Mouse (Mus musculus) thymus, postnatal 10 days (tissue): Measurements from ENCODE around the gene Arl15.

Source experiments
- DNase-seq, 2 experiments: peaks; one replicate each; pipeline ENCODE4 v3.0.0; 2021; ENCODE audit warnings: low spot score in 2 of 2

Gene Arl15

DNA sequence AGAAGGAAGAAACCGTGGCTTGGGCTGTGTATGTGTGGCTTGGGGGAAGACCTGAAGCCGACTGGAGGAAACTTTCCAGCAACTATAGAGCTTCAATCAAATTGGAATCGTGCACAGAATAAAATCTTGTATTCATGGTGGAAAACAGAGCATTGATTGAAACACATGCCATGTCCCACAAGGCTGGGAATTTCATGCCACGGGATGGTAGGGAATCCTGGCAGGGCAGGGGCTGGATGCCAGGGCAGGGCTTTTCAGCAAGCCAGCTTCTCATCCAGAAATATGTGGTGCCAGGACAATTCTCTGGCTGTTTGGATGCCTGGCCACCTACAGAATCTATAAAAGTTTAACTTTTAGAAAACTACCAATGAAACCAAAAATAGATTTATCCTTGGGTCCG, 122.5 kb downstream of the Arl15 start:
- no peak for DNase-seq

DNA sequence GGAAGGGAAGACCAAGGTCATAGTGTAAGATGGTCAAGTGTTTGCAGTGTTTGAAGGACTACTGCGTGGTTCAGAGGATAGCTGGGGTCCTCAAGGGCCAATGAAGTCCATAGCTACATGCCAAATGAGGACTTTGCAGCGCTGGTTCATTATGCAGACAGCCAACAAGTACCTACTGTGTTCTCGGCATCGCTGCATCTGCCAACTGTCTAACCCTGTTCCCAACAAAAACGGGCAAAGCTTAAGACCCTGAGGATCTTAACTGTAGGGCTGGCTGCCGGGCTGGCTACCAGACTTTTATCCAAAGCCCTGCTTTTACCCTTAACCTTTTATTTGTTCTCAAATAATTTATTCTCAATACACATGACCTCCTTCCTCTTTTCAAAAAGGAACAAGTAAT, 123.1 kb downstream of the Arl15 start:
- no peak for DNase-seq

DNA sequence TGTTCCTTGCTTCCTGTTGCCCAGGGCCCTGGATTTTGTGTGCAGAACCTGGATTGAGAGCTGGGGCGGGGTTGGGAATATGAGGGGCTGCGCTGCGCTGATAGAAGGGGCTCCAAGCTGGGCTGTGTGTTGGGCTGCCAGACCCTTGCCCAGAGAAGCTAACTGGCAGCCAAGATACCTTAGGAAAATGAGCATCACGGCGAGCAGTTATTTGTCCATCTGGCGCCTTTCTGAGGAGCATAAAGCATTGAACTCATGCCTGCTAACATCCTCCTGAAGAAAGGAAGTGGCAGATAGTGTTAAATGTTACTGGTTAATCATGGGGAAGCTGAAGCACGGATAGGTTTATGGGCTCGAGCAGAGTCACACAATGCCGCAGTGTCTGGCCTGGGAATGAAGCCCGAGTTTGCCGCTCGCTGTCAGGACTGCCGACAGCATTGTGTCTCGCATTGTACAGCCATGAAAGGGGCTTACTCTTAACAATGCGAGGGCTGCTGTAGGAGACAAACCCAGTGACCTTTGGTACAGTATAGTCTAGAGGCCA, 123.6 kb downstream of the Arl15 start:
- no peak for DNase-seq

DNA sequence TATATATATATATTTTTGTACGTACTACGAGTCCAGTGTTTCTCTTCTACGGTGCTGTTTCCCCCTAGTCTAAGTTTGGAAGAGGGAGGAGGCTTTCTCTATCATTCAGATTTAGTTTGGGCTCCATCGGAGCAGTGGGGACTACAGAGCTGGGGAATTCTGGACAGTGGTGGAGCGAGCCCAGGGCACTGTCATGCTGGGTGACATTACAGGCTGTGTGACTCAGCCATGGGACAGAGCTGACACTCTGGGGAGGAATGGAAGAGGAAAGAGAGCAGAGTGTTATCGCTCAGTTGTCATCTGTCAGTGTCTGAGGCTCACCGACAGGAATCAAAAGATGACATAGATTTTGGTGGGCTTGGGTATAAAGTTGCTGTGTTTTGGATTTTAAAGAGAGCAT, 124.4 kb downstream of the Arl15 start:
- DNase-seq, result no peak

DNA sequence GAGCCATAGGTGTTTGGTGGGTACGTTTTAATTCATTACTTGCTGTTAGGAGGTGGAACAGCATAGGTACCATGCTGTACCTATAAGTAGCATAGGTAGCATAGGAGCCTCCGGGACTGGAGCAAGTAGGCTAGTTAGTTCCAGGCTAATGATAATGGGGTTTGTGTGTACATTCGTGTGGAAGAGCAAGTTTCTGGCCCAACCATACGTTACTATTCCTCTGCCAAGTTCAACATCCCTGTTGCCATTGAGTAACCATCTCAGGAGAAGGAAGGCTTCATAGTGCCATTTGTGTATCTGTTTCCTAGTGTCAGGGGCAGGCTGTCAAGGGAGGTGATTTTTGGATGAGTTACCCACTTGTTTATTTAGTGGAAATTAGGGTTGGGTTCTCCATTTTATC, 141.4 kb downstream of the Arl15 start:
- DNase-seq, result no peak

DNA sequence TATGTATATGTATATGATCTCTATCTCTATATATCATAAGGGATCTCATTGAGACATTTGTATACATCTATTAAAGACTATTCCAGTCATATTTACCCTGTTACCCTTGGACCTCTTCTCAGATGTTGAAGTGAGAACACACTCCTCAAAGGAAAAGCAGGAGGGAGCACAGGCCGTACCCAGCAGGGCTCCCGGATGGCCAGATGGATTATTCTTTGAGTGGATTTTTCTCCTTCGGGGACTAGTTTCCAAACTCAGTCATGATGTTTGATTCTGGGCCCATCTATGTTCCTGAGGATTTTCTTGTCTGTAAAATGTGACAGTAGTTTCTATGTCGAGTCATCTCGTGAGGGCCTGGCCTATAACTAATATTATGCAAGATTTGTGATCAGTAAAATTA, 142.9 kb downstream of the Arl15 start:
- no peak for DNase-seq

DNA sequence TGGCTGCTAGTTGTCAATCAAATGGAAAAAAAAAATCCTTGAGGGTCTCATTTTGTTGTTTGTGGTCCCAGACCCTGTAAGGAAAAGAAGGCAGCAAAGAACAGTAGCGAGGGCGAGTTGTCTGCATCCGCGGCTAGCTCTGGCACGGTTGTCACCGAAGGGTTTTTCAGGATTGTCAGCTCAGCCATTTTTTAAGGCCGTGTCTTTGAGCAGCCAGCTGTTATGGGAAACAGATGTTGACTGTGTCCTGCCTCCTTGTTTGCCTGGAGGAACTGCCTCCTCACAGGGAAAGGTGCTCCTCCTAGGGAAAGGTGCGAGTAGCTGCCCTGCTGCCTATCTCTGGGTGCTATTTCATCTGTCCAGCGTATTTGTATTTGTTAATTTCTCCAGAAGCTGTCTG, 144.3 kb downstream of the Arl15 start:
- DNase-seq, result no peak

DNA sequence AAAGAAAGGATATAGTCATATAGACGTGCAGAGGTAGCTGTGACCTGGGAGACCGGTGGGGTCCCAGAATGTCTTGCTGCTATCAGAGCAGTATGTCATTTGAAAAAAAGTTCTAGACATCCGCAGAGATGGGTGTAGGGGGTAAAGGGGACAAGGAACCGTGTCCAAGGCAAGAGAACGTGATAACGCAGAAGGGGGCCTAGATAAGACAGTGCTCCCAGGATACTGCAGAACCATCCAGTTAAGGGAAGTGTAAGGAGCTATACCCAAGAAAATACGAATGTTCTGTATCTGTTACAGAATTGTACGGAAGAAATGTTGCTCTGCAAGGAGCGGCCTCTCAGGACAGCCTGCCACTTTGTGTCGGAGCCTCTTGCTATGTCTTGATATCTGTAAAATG, 144.8 kb downstream of the Arl15 start:
- no peak for DNase-seq

DNA sequence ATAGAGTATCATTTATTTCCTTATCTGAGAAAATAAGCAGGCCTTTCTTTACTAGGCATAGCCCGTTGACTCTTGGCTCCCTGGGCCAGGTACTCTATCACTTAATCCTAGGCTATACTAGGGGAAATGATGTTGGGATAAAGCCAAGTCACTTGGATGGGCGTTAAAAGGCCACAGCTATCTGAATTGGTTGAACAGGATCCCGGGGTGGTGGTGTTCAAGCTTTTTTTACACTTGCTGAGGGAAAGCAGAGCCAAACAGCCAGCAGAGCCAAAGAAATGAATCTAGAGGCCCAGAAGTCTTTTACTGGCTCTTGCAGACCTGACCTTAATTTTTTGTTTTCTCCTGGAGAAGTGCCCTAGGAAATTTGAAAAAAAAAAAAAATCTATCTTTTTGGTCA, 145.4 kb downstream of the Arl15 start:
- DNase-seq, result no peak

DNA sequence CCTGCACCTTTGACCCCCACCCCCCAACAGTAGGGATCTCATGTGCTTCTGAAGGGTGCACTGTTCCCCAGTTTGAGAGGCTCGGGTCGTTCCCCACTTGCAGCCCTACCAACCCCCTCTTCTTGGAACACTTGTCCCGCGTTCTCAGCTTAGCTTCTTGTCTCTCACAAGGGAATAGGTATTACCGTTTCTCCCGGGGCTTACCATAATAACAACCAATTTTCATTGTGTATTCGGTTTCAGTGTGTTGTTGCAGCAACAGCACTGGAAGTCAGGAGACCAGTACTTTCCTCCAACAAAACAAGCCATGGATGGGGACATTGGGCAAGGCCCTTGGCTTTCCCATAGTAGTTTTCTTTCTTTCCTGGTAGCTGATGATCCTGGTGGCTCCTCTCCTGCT, 145.8 kb downstream of the Arl15 start:
- DNase-seq, result no peak

DNA sequence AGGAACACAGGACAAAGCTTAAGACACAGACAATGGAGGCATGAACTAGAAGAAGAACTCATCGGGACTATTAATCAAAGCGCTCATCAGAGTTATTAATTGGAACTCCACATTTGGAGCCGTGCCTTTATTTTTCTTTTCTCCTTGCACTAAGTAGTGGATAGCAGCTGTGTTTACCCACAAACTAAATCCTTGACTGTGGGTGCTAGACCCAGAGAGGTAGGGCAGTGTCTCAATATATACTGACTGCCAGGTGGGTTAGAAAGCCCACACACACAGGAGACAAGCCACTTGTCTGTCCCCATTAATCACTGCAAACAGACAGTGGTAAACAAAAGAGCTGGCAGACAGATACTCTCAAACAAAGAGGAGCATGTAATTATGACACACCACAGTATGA, 147.6 kb downstream of the Arl15 start:
- no peak for DNase-seq

DNA sequence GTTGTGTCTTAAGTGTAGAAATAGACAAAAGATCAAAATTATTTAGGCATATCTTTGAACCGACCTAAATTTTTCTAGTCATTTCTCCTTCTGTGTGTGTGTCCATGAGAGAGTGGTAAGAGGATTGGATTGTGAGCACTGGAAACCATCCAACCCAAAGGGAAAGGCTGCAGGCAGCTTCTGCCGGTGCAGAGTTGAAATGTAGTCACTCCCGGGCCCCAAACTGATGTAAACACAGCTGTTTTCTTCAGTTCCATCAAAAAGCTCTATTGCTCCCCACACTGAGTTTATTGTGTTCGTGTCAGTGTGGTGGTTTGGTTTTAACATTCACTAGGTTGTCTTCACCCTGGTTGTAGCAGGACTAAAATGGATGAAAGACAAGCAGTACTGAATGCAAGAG, 153.2 kb downstream of the Arl15 start:
- no peak for DNase-seq

DNA sequence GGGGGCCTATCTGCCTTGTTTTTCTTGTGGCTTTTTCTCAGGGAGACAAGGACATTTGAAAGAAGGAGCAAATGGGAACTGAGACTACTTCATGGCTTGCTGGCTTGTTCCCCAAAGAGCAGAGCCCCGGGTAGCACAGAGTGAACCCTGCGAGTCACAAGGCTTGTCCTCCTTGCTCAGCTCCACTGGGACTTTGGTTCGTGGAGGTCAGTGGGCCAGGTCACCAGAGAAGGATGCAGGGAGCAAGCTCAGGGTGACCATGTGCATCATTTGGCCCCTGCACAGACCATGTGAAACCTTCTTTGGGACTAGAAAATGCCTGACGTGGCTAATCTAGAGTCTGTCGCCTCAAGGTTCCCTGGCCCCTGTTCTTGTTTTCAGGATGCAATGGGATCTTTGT, 155.4 kb downstream of the Arl15 start:
- DNase-seq, result no peak

DNA sequence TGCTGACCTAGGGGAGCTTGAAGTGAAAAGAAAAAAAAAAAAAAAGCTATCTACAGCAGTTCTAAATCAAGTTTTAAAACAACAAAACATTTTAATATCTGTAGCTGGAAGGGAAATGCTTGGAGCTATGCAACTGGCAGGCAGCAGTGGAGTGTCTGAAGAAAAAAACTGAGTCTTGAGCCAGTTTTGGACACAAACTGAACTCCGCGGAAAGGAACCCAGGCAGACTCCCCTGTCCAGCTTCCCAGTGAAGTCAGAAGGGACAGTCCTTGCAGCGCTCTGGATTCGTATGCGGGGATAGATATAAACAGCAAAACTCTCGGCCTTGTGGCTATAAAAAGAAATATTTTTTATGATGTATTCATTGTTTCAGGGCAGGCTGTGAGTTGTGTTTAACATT, 155.8 kb downstream of the Arl15 start:
- DNase-seq, result no peak

DNA sequence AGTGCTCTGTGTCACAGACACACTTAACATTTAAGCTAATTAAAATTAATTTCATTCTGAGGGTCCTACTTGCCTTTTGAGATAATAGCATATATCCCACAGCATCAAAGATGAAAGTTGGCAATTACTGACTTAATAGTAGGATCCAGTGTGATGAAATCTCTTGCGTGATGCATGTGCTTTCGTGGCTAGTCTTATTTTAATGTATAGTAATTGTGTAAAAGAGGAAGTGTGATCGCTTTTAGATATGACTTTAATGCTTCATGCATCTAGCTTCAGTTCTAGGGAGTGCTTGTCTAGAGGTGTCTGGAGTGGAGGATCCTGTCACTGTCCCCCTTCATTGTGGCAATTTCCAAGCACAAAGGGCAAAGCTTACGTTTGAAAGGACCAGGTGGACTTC, 163.1 kb downstream of the Arl15 start:
- no peak for DNase-seq

DNA sequence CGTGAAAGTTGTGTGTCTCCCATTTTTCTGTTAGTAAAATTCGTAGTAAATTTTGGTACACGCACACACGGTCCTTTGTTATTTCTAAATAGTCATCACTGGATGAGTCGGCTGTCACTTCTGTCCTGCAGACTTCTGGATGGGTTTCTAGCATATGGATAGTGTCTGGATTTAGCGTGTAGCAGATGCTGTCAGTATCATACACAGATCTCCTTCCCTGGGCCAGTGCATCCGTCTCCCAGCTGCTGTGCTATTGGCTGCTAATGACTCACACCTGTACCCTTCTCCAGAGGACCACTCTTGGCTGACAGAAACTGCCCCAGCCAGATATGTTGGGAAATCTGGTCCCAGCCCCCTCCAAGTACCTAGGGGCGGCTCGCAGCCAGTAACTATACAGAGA, 170.6 kb downstream of the Arl15 start:
- no peak for DNase-seq

DNA sequence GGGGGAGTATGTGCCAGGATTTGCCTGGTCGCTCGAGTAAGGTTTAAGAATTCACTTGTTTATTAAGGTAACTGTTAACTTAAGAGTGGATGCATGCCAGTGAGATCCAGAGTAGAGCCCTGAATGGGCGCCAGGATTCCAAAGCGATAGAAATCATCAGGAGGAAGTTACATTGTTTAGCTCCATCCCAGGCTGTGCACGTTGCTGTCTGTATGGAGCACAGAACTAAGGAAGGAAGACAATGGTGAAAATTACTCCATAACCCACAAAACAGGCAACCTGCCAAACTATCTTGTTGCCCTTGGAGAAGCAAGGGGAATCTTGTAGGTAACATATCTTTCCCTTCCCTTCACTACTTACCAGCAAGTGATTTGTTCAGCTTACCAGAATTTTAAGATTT, 176.4 kb downstream of the Arl15 start:
- DNase-seq, result no peak

DNA sequence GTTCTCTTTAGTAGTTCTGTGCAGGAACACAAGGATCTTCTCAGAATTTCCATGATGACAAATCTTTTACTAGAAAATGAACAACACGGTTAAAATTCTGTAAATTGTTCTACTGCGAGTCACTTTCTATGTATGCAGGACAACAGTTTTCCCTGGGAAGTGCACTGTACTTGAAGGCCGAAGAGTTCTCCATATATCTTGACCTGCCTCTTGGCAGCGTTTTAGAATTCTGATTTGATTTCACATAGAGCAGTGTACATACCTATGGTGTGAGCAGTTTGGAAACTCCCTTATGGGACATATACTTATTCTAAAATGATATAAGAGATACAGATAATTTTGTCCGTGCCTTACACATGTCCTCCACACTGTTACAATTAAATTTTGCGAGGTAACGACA, 178.1 kb downstream of the Arl15 start:
- no peak for DNase-seq

DNA sequence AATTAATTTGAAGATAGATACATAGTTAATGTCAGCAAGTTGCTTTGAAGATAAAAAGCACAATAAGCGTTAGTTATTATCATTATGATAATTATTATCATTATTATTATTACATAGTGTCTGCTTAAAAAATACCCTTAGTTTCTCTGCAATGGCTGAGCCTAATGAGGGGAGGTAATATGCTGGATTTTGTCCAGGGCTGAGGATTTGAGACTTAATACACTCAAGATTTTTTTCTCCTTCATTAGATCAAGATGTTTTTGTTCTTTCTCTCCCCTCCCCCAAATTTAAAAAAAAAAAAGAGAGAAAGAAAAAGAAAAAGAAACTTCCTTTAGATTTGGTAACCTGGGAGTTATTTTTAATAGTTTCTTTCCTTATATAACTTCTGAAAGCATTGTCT, 180.6 kb downstream of the Arl15 start:
- no peak for DNase-seq

DNA sequence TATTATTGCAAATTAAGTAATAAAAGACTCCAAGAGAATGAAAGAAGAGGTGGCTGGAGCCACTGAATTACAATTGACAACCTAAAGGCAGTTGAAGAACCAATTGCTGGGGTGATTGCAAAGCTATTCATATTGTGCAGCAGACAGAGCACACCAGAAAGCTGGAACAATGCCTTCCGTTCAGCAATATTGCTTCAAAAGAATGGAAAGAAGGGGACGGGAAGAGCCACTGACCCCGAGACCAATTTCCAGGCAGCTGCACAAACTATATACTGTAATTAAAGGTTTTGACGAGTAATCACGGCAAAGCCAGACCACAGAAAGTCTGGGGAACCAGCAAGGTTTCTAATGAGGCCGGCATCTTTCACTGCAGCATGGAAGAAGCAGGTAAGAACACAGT, 181.4 kb downstream of the Arl15 start:
- no peak for DNase-seq

DNA sequence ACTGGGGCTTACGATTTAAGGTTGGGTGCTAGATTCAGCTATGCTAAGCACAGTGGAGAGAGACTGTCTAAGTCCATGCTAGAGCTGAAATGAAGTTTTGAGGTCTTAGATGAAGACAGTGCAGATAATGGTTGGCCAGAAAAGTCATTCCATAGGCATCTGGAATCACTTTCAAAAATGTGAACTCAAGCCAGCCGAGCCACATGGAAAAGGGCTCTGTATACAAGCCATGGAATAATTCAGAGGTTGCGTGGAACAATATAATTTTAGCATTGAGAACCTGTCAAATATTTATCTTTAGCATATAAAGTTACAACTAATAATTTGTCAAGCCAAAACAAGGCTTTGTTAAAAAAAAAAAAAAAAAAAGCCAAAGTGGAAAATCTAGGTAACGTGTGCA, 182.6 kb downstream of the Arl15 start:
- no peak for DNase-seq

DNA sequence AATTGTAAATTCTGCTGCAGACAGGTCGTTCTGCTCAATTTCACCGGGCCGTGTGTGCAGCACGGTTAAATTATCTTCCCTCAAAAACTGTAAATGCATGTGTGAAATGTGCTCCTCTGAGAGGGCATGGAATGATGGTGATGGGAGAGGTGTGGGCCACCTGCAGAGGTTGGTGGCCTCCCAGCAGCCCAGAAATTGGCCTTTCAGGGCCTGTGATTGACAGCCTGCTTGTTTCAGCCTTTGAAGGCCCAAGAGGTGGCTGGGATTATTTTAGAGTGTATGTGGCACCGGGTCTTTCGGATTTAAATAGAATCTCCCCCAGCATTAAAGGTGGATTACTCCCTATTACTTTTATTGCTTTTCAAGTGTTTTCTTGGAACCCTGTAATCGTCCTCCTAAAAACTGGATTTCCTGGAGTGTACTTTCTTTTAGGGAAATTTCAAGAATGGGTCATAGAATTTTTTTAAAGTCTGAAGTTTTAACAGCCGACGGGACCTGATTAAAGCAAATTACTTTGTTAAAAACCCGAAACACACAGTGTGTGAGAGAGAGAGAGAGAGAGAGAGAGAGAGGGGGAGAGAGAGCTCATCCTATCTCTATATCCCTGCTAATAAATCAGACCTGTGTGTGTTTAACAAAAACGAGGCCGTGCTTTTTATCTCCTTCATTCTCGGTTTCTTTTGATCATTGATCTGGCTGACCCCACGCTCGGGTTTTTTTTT, 186.6 kb downstream of the Arl15 start:
- no peak for DNase-seq

DNA sequence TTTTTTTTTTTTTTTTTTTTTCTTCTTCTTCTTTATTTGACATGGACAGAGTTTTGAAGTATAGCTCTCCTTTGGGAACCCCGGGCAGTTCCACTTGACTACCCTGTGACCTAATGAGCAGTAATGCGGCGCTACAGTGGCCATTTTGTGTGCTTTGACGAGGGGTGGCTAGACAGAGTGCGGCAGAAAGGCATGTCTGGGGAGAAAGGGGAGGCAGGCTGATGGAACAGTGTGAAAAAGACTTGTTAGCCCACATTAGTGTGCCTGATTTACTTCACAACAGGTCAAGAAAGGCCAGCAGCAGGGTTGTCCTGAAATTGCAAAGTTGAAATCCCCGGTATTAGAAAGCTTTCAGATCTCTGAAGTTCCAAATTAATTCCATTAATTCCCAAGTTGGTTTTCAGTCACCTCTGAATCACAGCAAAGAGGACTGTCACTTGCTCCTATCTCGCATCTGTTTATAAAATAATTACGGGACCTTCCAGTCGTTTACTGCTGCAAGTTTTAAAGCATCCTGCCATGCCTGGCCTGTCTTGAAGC, 187.2 kb downstream of the Arl15 start:
- DNase-seq, result no peak

DNA sequence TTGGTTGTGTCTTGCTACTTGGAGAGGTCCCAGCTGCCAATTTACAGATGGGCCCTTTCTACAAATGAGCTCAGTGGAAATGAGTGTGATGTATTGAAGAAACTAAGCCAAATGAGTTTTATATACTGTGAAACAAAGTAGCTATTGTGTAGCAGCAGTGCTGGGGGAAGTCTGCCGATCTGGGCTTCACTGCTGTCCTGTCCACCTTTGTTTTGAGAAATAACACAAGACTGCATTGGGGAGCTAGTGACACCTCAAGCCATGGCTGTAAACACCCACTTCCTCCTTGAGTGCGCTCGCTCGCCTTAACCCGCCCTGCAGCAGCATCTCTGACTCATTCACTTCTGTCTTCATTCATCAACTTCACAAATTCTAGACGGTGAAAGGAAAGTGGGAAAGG, 189.3 kb downstream of the Arl15 start:
- DNase-seq, result no peak
